Mouse (Mus musculus) MEL (cell line): ENCODE measurements around the gene T2.

Experiments
- CTCF ChIP-seq, 3 experiments: IDR thresholded peaks in 2 of 3; conservative IDR thresholded peaks in 1 of 3; 2 replicates each; pipeline ENCODE4 v1.5.1; 2011 to 2012; ENCODE audit warnings: low read length in 3 of 3, low read depth in 2 of 3, mild to moderate bottlenecking in 2 of 3, improper control_type of control experiment in 1 of 3, inconsistent platforms in 1 of 3, mixed read lengths in 1 of 3, moderate library complexity in 1 of 3; ENCODE audit not compliant: control insufficient read depth in 1 of 3, insufficient read depth in 1 of 3, poor library complexity in 1 of 3, severe bottlenecking in 1 of 3
- EP300 ChIP-seq, 2 experiments: IDR thresholded peaks; 2 replicates each; pipeline ENCODE4 v1.6.1; 2011; ENCODE audit warnings: improper control_type of control experiment in 2 of 2, low read length in 2 of 2, low read depth in 1 of 2, mild to moderate bottlenecking in 1 of 2
- MAX ChIP-seq: IDR thresholded peaks from 2 replicates; pipeline ENCODE4 v1.6.1; 2011; ENCODE audit warnings: low read length, improper control_type of control experiment
- USF2 ChIP-seq, 2 experiments: IDR thresholded peaks; 2 replicates each; pipeline ENCODE4 v1.6.1; 2011 to 2012; ENCODE audit warnings: improper control_type of control experiment in 2 of 2, low read length in 2 of 2, borderline replicate concordance in 1 of 2, inconsistent platforms in 1 of 2, low read depth in 1 of 2, mild to moderate bottlenecking in 1 of 2; ENCODE audit not compliant: insufficient read depth in 1 of 2

DNA sequence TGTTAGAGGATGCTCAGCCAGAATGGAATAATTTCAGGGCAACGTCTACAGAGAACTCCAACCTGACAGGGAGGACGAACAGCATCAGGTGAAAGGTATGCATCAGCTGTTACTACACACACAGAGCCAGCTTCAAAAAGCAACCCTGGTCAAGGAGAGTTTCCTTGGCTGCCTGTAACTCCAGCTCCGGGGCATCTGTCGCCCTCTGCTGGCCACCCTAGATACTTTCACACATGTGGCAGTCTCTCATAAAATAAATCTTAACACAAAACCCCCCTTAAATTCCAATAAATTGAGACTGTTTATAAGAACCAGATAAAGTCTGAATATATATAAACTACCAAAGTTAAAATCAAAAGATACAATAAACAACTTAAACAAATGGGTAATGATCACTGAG lies 105.8 kb downstream of the T2 start:
- TF ChIP-seq EP300 (IDR thresholded peaks at IDR 0.05; ENCODE audit: low read depth in 1 of 2, low read length in 2 of 2) = no peak
- TF ChIP-seq CTCF (IDR thresholded peaks at IDR 0.05 in 2 of 3, conservative IDR thresholded peaks at IDR 0.05 in 1 of 3; ENCODE audit: control insufficient read depth in 1 of 3, insufficient read depth in 1 of 3, low read depth in 2 of 3, low read length in 3 of 3, poor library complexity in 1 of 3, severe bottlenecking in 1 of 3) = peak; percentile 77 to 88 (median 77)
- no peak for TF ChIP-seq MAX
- TF ChIP-seq USF2 (IDR thresholded peaks at IDR 0.05; ENCODE audit: borderline replicate concordance in 1 of 2, insufficient read depth in 1 of 2, low read depth in 1 of 2, low read length in 2 of 2) = no peak
